Mouse (Mus musculus) erythroblast, embryonic 14.5 days (primary cell): ENCODE measurements around the gene Gzf1.

Experiments used
- GATA1 ChIP-seq: IDR thresholded peaks from 2 replicates; pipeline ENCODE4 v1.6.1; 2012; ENCODE audit warnings: low read length, inconsistent platforms, mixed read lengths
- TAL1 ChIP-seq: IDR thresholded peaks from 3 replicates; pipeline ENCODE4 v1.6.1; 2012; ENCODE audit warnings: low read length, inconsistent platforms, mixed read lengths

- no peak for TF ChIP-seq TAL1
- TF ChIP-seq GATA1, result no peak
Observed at GRCm38 (mm10) chr2:148642610-148643370, 38.0 kb upstream of the Gzf1 start.
